Mouse (Mus musculus): Measurements from ENCODE around the gene Glt1d1.
A peak's percentile ranks its signal among the peaks of the same experiment; 100 is the strongest.

The Glt1d1 gene

GRCm38 (mm10) chr5:127632167-127633145 is at the start of gene Glt1d1, which contains the start of gene Slc15a4:
TSS of gene Glt1d1 (plus strand) at chr5:127632262.
TSS of gene Slc15a4 (minus strand) at chr5:127632897.
- no peak for DNase-seq (ENCODE audit: low spot score)

DNA sequence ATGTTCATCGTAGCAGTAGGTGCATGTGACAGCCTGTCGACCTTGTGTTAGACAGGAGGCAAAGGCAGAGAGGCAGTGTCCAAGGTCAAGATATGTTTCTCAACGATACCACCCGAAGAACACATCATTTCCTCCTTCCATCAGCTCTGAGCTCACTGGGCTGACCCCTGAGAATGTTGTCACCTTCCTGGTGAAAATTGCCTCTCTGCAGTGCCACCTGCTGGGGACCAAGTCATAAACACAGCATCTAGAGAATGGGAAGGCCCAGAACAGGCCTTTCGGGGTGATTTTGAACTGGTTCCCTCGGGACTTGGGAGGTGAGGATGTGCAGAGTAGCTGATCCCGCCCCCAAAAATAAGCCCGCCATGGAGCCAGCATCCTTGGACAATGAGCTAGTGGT is 48.4 kb upstream of the Glt1d1 start:
- no peak for DNase-seq (ENCODE audit: low spot score)

- no peak for DNase-seq (ENCODE audit: low spot score)
These were observed 44.2 kb upstream of the Glt1d1 start for GRCm38 (mm10) chr5:127587854-127588253.

DNA sequence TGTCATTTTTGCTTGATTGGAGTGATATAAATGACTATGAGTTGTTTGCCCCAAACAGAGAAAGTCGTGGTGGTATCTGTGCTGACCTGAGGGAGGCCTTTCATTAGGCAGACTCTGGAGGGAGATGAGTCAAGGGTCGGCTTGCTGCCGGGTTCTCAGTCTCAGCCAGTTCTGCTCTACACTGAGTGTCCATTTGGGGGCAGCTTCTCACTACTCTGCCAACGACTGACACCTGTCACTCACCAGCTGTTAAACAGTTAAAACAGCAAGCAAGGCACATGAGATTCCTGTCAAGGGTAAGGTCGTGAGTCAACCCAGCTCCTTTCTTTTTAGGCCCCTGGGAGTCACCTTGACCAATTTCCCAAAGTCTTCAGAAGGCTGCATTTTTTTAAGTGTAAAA is 39.7 kb upstream of the Glt1d1 start:
- no peak for DNase-seq (ENCODE audit: low spot score)

DNA sequence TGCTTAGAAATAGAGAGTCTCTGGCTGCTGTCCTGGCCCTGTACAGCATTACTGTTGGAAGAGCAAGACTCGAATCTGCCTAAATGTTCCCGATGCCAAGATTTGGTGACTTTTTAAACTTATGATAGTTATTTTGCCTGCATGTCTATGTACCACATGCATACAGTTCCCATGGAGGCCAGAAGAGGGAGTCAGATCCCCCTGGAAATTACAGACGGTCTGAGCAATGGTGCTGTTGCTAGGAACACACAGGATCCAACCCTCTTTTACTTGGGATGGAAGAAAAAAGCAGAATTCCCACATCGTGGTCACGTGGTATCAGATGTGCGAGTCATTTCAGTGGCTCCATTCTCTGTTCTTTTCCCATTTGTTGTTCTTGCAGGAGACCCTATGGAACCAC is 39.2 kb upstream of the Glt1d1 start:
- no peak for DNase-seq (ENCODE audit: low spot score)

GRCm38 (mm10) chr5:127595676-127596075 is 36.4 kb upstream of the Glt1d1 start:
- no peak for DNase-seq (ENCODE audit: low spot score)

- no peak for DNase-seq (ENCODE audit: low spot score)
These were observed 35.2 kb upstream of the Glt1d1 start for GRCm38 (mm10) chr5:127596862-127597261.

DNA sequence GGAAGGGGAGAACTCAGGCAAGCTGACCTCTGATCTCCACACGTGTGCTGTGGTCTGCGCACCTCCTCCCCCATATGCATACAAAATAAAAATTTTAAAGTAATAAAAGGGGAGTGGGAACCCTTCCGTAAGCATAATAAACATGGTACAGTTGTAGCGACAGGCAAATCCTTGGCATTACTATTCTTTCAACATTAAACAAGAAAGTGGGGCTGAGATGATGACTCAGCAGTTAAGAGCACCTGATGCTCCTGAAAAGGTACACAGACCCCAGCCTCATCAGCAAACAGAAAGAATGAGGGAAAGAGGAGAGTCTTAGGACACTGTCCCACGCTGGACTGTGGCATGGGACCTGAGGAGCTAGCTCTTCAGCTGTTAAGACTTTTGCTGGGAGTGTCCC is 29.1 kb upstream of the Glt1d1 start:
- no peak for DNase-seq (ENCODE audit: low spot score)

- no peak for DNase-seq (ENCODE audit: low spot score)
These were observed 24.6 kb upstream of the Glt1d1 start for GRCm38 (mm10) chr5:127607507-127607906.

- DNase-seq (ENCODE audit: low spot score) = no peak
These were observed 22.8 kb upstream of the Glt1d1 start for GRCm38 (mm10) chr5:127609191-127609714.

- peak; percentile 59 for DNase-seq (ENCODE audit: low spot score)
These were observed 21.1 kb upstream of the Glt1d1 start for GRCm38 (mm10) chr5:127610787-127611509.

DNA sequence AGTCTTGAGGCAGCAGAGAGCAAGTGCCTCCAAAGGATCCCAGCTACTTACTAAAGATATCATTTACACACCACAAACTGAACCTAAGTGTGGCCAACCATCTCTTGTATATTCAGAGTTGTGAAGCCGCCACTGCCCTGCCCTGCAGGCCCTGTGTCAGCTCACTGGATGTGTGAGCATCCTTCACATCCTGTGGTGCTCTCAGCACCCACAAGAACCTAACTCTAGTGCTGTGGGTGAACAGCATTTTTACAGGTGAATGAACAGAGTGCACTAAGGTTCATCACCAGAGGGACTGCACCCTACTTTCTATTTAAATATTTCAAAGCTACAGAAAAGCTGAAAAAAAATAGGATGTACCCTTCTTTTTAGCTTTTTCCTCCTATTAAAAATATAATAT is 20.2 kb upstream of the Glt1d1 start:
- no peak for DNase-seq (ENCODE audit: low spot score)

DNA sequence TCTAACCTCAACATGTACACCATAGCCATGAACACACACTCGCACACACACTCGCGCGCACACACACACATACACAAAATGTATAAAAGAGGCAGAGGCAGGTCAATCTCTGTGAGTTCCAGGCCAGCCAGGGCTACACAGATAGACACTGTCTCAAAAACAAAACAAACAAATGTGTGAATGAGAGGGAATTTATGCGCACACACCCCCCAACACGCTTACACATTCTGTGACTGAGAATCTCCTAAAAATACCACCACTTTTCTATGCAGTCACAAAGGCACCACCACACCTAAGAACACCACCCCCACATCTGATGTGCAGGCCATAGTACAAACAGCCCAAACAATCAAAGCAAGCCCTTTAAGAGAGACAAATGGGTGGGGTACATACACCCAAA is 19.7 kb upstream of the Glt1d1 start:
- no peak for DNase-seq (ENCODE audit: low spot score)

DNA sequence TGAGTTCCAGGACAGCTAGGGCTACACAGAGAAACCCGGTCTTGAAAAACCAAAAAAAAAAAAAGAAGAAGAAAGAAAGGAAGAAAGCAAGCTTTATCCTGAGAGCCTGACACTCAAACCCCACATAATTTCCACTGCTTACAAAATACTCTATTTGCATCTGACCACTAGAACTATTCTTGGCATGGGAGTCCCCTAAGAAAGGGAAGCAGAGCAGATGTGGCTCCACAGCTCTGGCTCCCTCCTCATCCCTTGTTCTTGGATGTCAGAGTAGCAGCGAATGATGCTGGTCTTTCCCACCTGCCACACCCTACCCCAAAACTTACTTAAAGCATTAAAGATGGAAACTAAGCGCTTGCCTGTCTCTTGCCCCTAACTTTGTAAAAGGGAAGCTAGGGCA is 16.6 kb upstream of the Glt1d1 start:
- no peak for DNase-seq (ENCODE audit: low spot score)

GRCm38 (mm10) chr5:127616151-127616550 is 15.9 kb upstream of the Glt1d1 start:
- DNase-seq (ENCODE audit: low spot score) = no peak

GRCm38 (mm10) chr5:127616884-127617635 is 15.0 kb upstream of the Glt1d1 start:
- DNase-seq (ENCODE audit: low spot score) = peak; percentile 96

- DNase-seq (ENCODE audit: low spot score) = no peak
These were observed 13.2 kb upstream of the Glt1d1 start for GRCm38 (mm10) chr5:127618834-127619233.

GRCm38 (mm10) chr5:127620371-127620770 is 11.7 kb upstream of the Glt1d1 start:
- no peak for DNase-seq (ENCODE audit: low spot score)

DNA sequence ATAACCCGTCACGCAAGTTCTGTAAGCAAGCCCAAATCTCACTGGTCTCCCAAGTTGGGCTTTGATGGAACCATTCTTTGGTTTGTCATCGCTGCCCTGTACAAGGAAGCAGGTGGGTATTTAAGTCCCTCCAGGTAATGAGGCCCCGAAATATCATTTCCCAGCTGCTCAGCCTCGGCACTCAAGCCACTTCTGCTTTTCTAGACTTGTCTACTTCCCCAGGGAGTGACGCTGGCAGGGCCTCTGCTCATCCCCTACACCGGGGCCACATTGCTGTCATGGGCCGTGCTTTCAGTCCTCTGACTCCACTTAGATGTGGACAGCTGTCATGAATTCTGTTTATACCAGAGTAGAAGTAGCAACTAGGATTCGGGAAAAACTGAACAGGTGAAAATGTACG is 11.0 kb upstream of the Glt1d1 start:
- no peak for DNase-seq (ENCODE audit: low spot score)

DNA sequence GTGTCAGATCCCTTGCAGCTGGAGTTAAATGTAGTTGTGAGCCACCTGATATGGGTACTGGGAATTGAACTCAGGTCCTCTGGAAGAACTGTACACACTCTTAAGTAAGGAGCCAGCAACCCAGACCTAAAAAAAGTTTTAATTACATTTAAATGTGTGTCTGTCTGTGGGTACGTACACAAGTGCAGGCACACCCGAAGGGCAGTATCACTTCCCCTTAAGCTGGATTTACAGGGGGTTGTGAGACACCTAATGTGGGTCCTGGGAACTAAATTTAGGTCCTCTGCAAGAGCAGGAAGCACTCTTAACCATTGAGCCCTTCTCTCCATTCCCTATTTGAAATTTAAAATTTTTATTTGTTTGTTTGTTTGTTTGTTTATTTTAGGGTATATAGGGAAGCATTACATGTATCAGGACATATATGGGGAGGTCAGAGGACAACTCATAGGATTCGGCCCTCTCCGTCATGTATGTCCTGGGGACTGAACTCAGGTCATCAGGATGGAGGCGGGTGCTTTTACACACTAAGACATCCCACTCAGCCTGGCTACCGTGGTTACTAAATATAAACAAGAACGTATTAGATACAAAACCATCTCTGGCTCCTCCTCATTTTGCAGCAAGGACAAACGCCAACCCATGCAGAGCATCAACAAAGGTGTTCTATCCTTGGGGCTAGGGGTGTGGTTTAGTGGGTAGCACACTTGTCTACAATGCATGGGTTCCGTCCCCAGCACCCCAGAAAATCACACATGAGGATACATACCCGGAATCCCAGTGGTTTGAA is 7.4 kb upstream of the Glt1d1 start:
- DNase-seq (ENCODE audit: low spot score) = no peak

DNA sequence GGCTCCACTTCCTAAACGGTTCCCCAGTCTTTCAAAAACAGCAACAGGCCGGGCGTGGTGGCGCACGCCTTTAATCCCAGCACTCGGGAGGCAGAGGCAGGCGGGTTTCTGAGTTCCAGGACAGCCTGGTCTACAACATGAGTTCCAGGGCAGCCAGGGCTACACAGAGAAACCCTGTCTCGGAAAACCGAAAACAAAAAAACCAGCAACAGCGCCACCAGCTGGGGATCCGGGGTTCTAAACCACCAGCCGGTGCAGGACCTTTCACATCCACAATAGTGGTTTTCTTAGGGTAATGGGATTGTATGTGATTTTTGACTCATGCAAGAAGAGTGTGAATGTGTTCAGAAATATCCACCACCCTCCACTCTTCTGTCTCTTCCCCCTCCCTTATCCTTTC is 4.8 kb upstream of the Glt1d1 start:
- no peak for DNase-seq (ENCODE audit: low spot score)
